Mouse (Mus musculus) intestine, embryonic 14.5 days (tissue): ENCODE measurements around the gene Gm11273. TPM values are rescaled to one million over a fixed set of nuclear protein-coding genes. Genes with fewer than 3 reads are reported as not detected.
"Not testable (repeated sequence)": the region's sequence is repeated elsewhere in the genome, so short reads cannot be mapped to it uniquely, and the experiment has no call there.

Experiments
- ATAC-seq: fragments of 200-750 bp; cut with Nextera tagmentation; replicated peaks from 2 replicates; pipeline ENCODE4 v1.8.0; 2017; ENCODE audit warnings: low read depth, moderate number of reproducible peaks, moderate TSS enrichment, moderate library complexity; ENCODE audit not compliant: low FRiP score, low TSS enrichment
- DNase-seq: peaks from one replicate; pipeline ENCODE4 v3.0.0-alpha.2; 2018; ENCODE audit warnings: low spot score
- H3K27ac ChIP-seq: fragments of 300-500 bp; sonication (generic); 2 replicates; pipeline ENCODE4 v1.5.1; 2014; ENCODE audit warnings: low read depth, mild to moderate bottlenecking, control low read depth
- H3K27me3 ChIP-seq: fragments of 300-500 bp; sonication (generic); replicated peaks from 2 replicates; pipeline ENCODE4 v1.6.1; 2014; ENCODE audit warnings: low read length, control low read depth; ENCODE audit not compliant: control insufficient read depth, insufficient read depth
- H3K36me3 ChIP-seq: fragments of 300-500 bp; sonication (generic); 2 replicates; pipeline ENCODE4 v1.6.1; 2014; ENCODE audit warnings: low read length, control low read depth; ENCODE audit not compliant: control insufficient read depth, insufficient read depth
- H3K4me1 ChIP-seq: fragments of 300-500 bp; sonication (generic); replicated peaks from 2 replicates; pipeline ENCODE4 v1.6.1; 2014; ENCODE audit warnings: low read length, control low read depth, mixed read lengths; ENCODE audit not compliant: control insufficient read depth, insufficient read depth
- H3K4me2 ChIP-seq: fragments of 300-500 bp; sonication (generic); 2 replicates; pipeline ENCODE4 v1.6.1; 2014; ENCODE audit warnings: low read length
- H3K4me3 ChIP-seq: fragments of 300-500 bp; sonication (generic); 2 replicates; pipeline ENCODE4 v1.5.1; 2014; ENCODE audit warnings: low read depth, low read length, control low read depth, mixed read lengths
- H3K9ac ChIP-seq: fragments of 300-500 bp; sonication (generic); 2 replicates; pipeline ENCODE4 v1.6.1; 2014; ENCODE audit warnings: mild to moderate bottlenecking, low read length
- H3K9me3 ChIP-seq: fragments of 300-500 bp; sonication (generic); 2 replicates; pipeline ENCODE4 v1.6.1; 2016; ENCODE audit warnings: low read length, control low read depth; ENCODE audit not compliant: control insufficient read depth
- WGBS: fragments of 180-500 bp; shearing (Covaris S2); extraction: QIAGEN DNeasy Blood & Tissue Kit; methylation state at CpG from one replicate; pipeline ENCODE4 v1.1.7; 2014; 5-methylcytosine and 5-hydroxymethylcytosine counted together
- polyA plus RNA-seq: library from polyadenylated mRNA; unstranded; fragments of >200 nt; fragmentation: Nextera tagmentation; extraction: Ambion mirVana; gene quantifications from 2 replicates; pipeline ENCODE4 v1.2.1, GENCODE M21; 2014

The Gm11273 gene
- 5.6 and 8.3 TPM in 2 replicates for polyA plus RNA-seq

- WGBS: 89% methylated on average over 17 of the region's 17 CpGs
- not testable (repeated sequence) for H3K9me3 ChIP-seq, H3K27ac ChIP-seq, DNase-seq, H3K27me3 ChIP-seq, H3K9ac ChIP-seq, ATAC-seq, H3K4me2 ChIP-seq, H3K36me3 ChIP-seq, H3K4me3 ChIP-seq, H3K4me1 ChIP-seq
Observed at GRCm38 (mm10) chr13:21501182-21501581, at the start of gene Gm11273. Gm11273 (minus strand) TSS chr13:21501418.

GRCm38 (mm10) chr13:21550416-21551110 is 49.3 kb upstream of the Gm11273 start:
- H3K4me2 ChIP-seq: no peak overlapping the region
- DNase-seq: no peak
- H3K36me3 ChIP-seq: no peaks in the 10 kb centered on the region
- no peak overlapping the region for H3K9ac ChIP-seq
- H3K27me3 ChIP-seq: no peaks in the 10 kb centered on the region
- no peak overlapping the region for H3K4me3 ChIP-seq
- H3K4me1 ChIP-seq: no peaks in the 10 kb centered on the region
- no peak for ATAC-seq
- WGBS: 50% methylated on average over 3 of the region's 3 CpGs
- no peak overlapping the region for H3K27ac ChIP-seq
- H3K9me3 ChIP-seq: no peaks in the 10 kb centered on the region

GRCm38 (mm10) chr13:21549487-21549886 is 48.3 kb upstream of the Gm11273 start:
- Histone ChIP-seq H3K36me3 (no peaks in the 10 kb centered on the region), H3K9ac (no peak overlapping the region), H3K4me1 (no peaks in the 10 kb centered on the region), H3K27ac (no peak overlapping the region), H3K9me3 (no peaks in the 10 kb centered on the region), H3K27me3 (no peaks in the 10 kb centered on the region), H3K4me3 (no peak overlapping the region), H3K4me2 (no peak overlapping the region)
- DNase-seq: no peak
- 86% methylated on average over 3 of the region's 3 CpGs for WGBS
- ATAC-seq: no peak

- DNase-seq (no peak), ATAC-seq (no peak)
- no peak within 1 kb of the TSS for H3K27ac ChIP-seq
- H3K4me1 ChIP-seq: no peaks in the 10 kb centered on the region
- H3K9me3 ChIP-seq: no peaks in the 10 kb centered on the region
- no peak within 1 kb of the TSS for H3K9ac ChIP-seq
- H3K27me3 ChIP-seq: no peaks in the 10 kb centered on the region
- no peak within 1 kb of the TSS for H3K4me3 ChIP-seq
- WGBS: 75% methylated on average over 1 of the region's 1 CpGs
- no peak within 1 kb of the TSS for H3K4me2 ChIP-seq
- H3K36me3 ChIP-seq: no peaks in the 10 kb centered on the region
Observed at GRCm38 (mm10) chr13:21542708-21543107, 41.5 kb upstream of the Gm11273 start, which contains the start of gene Olfr1366. Olfr1366 (minus strand) TSS chr13:21542808.

- Histone ChIP-seq H3K4me2 (peak within 1 kb of the TSS; percentile 74), H3K36me3 (peaks cover 13% of the 10 kb centered on the region), H3K9me3 (no peaks in the 10 kb centered on the region), H3K4me3 (peak within 1 kb of the TSS; percentile 60), H3K27me3 (no peaks in the 10 kb centered on the region), H3K9ac (peak within 1 kb of the TSS; percentile 94), H3K27ac (peak within 1 kb of the TSS; percentile 91), H3K4me1 (peaks cover 7% of the 10 kb centered on the region)
- ATAC-seq: peak; percentile 96
- WGBS: under 1% methylated on average over 39 of the region's 39 CpGs
- peak; percentile 97 for DNase-seq
Observed at GRCm38 (mm10) chr13:21530781-21531201, 29.6 kb upstream of the Gm11273 start, which contains the start of gene Zkscan8. Zkscan8 (minus strand) TSS chr13:21531120.

- Histone ChIP-seq H3K27me3 (no peaks in the 10 kb centered on the region), H3K4me1 (peaks cover 7% of the 10 kb centered on the region), H3K4me2 (peak overlapping the region; percentile 74), H3K9ac (peak overlapping the region; percentile 94), H3K9me3 (no peaks in the 10 kb centered on the region), H3K36me3 (peaks cover 19% of the 10 kb centered on the region), H3K27ac (no peak overlapping the region), H3K4me3 (peak overlapping the region; percentile 60)
- ATAC-seq: no peak
- 44% methylated on average over 7 of the region's 7 CpGs for WGBS
- DNase-seq: no peak
Observed at GRCm38 (mm10) chr13:21530136-21530535, 28.9 kb upstream of the Gm11273 start.

GRCm38 (mm10) chr13:21506221-21506649 is 5.0 kb upstream of the Gm11273 start:
- WGBS: 0% methylated on average over 21 of the region's 21 CpGs
- Histone ChIP-seq H3K36me3 (no peaks in the 10 kb centered on the region), H3K27ac (peak overlapping the region; percentile 80), H3K9me3 (no peaks in the 10 kb centered on the region), H3K4me3 (peak overlapping the region; percentile 68), H3K9ac (peak overlapping the region; percentile 61), H3K27me3 (no peaks in the 10 kb centered on the region), H3K4me2 (peak overlapping the region; percentile 54), H3K4me1 (no peaks in the 10 kb centered on the region)
- DNase-seq (peak; percentile 96), ATAC-seq (peak; percentile 100)

- H3K4me3 ChIP-seq: no peak overlapping the region
- no peak overlapping the region for H3K4me2 ChIP-seq
- H3K9ac ChIP-seq: no peak overlapping the region
- DNase-seq (no peak), ATAC-seq (no peak)
- no peaks in the 10 kb centered on the region for H3K4me1 ChIP-seq
- no peaks in the 10 kb centered on the region for H3K36me3 ChIP-seq
- WGBS: 88% methylated on average over 5 of the region's 5 CpGs
- no peaks in the 10 kb centered on the region for H3K27me3 ChIP-seq
- no peak overlapping the region for H3K27ac ChIP-seq
- no peaks in the 10 kb centered on the region for H3K9me3 ChIP-seq
Observed at GRCm38 (mm10) chr13:21502296-21502695, 1.1 kb upstream of the Gm11273 start.

- no peak within 1 kb of the TSS for H3K27ac ChIP-seq
- DNase-seq (no peak), ATAC-seq (no peak)
- 91% methylated on average over 21 of the region's 21 CpGs for WGBS
- H3K9ac ChIP-seq: no peak within 1 kb of the TSS
- no peaks in the 10 kb centered on the region for H3K4me1 ChIP-seq
- no peaks in the 10 kb centered on the region for H3K36me3 ChIP-seq
- no peaks in the 10 kb centered on the region for H3K9me3 ChIP-seq
- no peak within 1 kb of the TSS for H3K4me2 ChIP-seq
- H3K27me3 ChIP-seq: no peaks in the 10 kb centered on the region
- H3K4me3 ChIP-seq: no peak within 1 kb of the TSS
Observed at GRCm38 (mm10) chr13:21495080-21495479, 6.1 kb downstream of the Gm11273 start, which contains the start of gene AK157302. AK157302 (plus strand) TSS chr13:21495223.
